Mouse (Mus musculus): Measurements from ENCODE around the gene Srsf3.
A peak's percentile ranks its signal among the peaks of the same experiment; 100 is the strongest.
"Not testable (repeated sequence)": the region's sequence is repeated elsewhere in the genome, so short reads cannot be mapped to it uniquely, and the experiment has no call there.

Gene Srsf3

GRCm38 (mm10) chr17:29019391-29019790, 13.0 kb upstream of the Srsf3 start:
- no peak for DNase-seq

GRCm38 (mm10) chr17:29020444-29020843, 12.0 kb upstream of the Srsf3 start:
- DNase-seq = no peak

GRCm38 (mm10) chr17:29022230-29022819, 10.1 kb upstream of the Srsf3 start:
- DNase-seq = no peak

- DNase-seq = no peak
Observed at GRCm38 (mm10) chr17:29023346-29023745, 9.1 kb upstream of the Srsf3 start.

- no peak for DNase-seq
Observed at GRCm38 (mm10) chr17:29024047-29024892, 8.2 kb upstream of the Srsf3 start.

- no peak for DNase-seq
Observed at GRCm38 (mm10) chr17:29024896-29025565, 7.4 kb upstream of the Srsf3 start.

- DNase-seq = no peak
Observed at GRCm38 (mm10) chr17:29026652-29027356, 5.6 kb upstream of the Srsf3 start.

GRCm38 (mm10) chr17:29030321-29031034, 1.9 kb upstream of the Srsf3 start:
- DNase-seq = no peak

- not testable (repeated sequence) for DNase-seq
Observed at GRCm38 (mm10) chr17:29031085-29031711, 1.2 kb upstream of the Srsf3 start.

- peak; percentile 26 for DNase-seq
Observed at GRCm38 (mm10) chr17:29031771-29032273, 606 bp upstream of the Srsf3 start.

GRCm38 (mm10) chr17:29033569-29034061, 1.2 kb downstream of the Srsf3 start:
- no peak for DNase-seq

- DNase-seq = no peak
Observed at GRCm38 (mm10) chr17:29034264-29034663, 1.8 kb downstream of the Srsf3 start.

- no peak for DNase-seq
Observed at GRCm38 (mm10) chr17:29035506-29035905, 3.1 kb downstream of the Srsf3 start.

GRCm38 (mm10) chr17:29039351-29039750, 6.9 kb downstream of the Srsf3 start:
- DNase-seq = no peak

- not testable (repeated sequence) for DNase-seq
Observed at GRCm38 (mm10) chr17:29041632-29042031, 9.2 kb downstream of the Srsf3 start.

- DNase-seq = no peak
Observed at GRCm38 (mm10) chr17:29042569-29042968, 10.1 kb downstream of the Srsf3 start.

GRCm38 (mm10) chr17:29043583-29043982, 11.2 kb downstream of the Srsf3 start:
- no peak for DNase-seq

GRCm38 (mm10) chr17:29044146-29044924, 11.9 kb downstream of the Srsf3 start:
- DNase-seq = no peak

GRCm38 (mm10) chr17:29044925-29045319, 12.5 kb downstream of the Srsf3 start:
- DNase-seq = no peak

- no peak for DNase-seq
Observed at GRCm38 (mm10) chr17:29045741-29046530, 13.5 kb downstream of the Srsf3 start.
